Mouse (Mus musculus) embryonic facial prominence, embryonic 14.5 days (tissue): ENCODE measurements at regions not wholly inside any gene's neighbourhood (a gene's known extent, or its start where the extent isn't known, plus 50 kb on each side); places are given as distances from the start of the nearest gene placed in this dataset.

Source experiments
- ATAC-seq: fragments of 200-750 bp; cut with Nextera tagmentation; 2 replicates; pipeline ENCODE4 v1.8.0; 2017; ENCODE audit warnings: low read depth, moderate number of reproducible peaks, moderate TSS enrichment
- DNase-seq: peaks from one replicate; pipeline ENCODE4 v3.0.0-alpha.2; 2015; ENCODE audit warnings: low spot score
- H3K27ac ChIP-seq: fragments of 300-500 bp; sonication (generic); replicated peaks from 2 replicates; pipeline ENCODE4 v1.5.1; 2014; ENCODE audit warnings: low read depth, mild to moderate bottlenecking, low read length, moderate library complexity
- H3K27me3 ChIP-seq: fragments of 300-500 bp; sonication (generic); replicated peaks from 2 replicates; pipeline ENCODE4 v1.6.1; 2014; ENCODE audit warnings: low read length; ENCODE audit not compliant: control insufficient read depth, insufficient read depth
- H3K36me3 ChIP-seq: fragments of 300-500 bp; sonication (generic); 2 replicates; pipeline ENCODE4 v1.6.1; 2014; ENCODE audit warnings: low read length, mixed read lengths; ENCODE audit not compliant: control insufficient read depth, insufficient read depth
- H3K4me1 ChIP-seq: fragments of 300-500 bp; sonication (generic); 2 replicates; pipeline ENCODE4 v1.6.1; 2014; ENCODE audit warnings: antibody characterized with exemption, low read length; ENCODE audit not compliant: control insufficient read depth, insufficient read depth
- H3K4me2 ChIP-seq: fragments of 300-500 bp; sonication (generic); 2 replicates; pipeline ENCODE4 v1.6.1; 2014; ENCODE audit warnings: low read depth, mild to moderate bottlenecking, low read length, moderate library complexity, mixed read lengths
- H3K4me3 ChIP-seq: fragments of 300-500 bp; sonication (generic); 2 replicates; pipeline ENCODE4 v1.5.1; 2014; ENCODE audit warnings: low read depth, mild to moderate bottlenecking, low read length
- H3K9ac ChIP-seq: fragments of 300-500 bp; sonication (generic); 2 replicates; pipeline ENCODE4 v1.6.1; 2014; ENCODE audit warnings: low read depth, mild to moderate bottlenecking, low read length, moderate library complexity, mixed read lengths
- H3K9me3 ChIP-seq: fragments of 300-500 bp; sonication (generic); 2 replicates; pipeline ENCODE4 v1.6.1; 2016; ENCODE audit warnings: low read length; ENCODE audit not compliant: control insufficient read depth
- WGBS: fragments of 180-500 bp; shearing (Covaris S2); extraction: QIAGEN DNeasy Blood & Tissue Kit; methylation state at CpG from one replicate; pipeline ENCODE4 v1.1.7; 2014; 5-methylcytosine and 5-hydroxymethylcytosine counted together

GRCm38 (mm10) chr2:47263690-47264089, 1550.2 kb upstream of the Acvr2a start:
- Histone ChIP-seq H3K27me3 (no peaks in the 10 kb centered on the region), H3K4me3 (no peak overlapping the region), H3K4me1 (no peaks in the 10 kb centered on the region), H3K9me3 (no peaks in the 10 kb centered on the region), H3K9ac (no peak overlapping the region), H3K36me3 (no peaks in the 10 kb centered on the region), H3K4me2 (no peak overlapping the region), H3K27ac (no peak overlapping the region)
- no peak for ATAC-seq
- DNase-seq: no peak

DNA sequence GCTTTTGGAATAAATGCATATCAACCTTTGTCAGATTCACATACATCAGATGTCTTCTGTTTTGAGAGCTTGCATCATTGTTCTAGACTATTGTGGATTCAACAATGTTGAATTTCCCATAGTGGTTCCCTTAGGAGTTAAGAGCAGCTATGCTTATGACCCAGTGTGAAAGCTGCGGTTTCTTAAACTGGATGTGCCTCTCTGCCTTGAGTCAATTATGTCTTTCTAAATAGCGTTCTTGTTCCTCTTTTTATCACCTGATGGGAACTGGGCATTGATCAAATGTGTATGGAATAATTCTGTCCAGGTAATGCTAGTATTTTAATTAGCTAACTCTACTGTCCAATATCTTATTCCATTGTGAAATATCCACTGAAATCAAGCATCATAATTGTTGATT, 1548.0 kb upstream of the Acvr2a start:
- Histone ChIP-seq H3K4me2 (no peak overlapping the region), H3K27ac (no peak overlapping the region), H3K9ac (no peak overlapping the region), H3K36me3 (no peaks in the 10 kb centered on the region), H3K27me3 (no peaks in the 10 kb centered on the region), H3K9me3 (no peaks in the 10 kb centered on the region), H3K4me3 (no peak overlapping the region), H3K4me1 (no peaks in the 10 kb centered on the region)
- DNase-seq (no peak), ATAC-seq (no peak)
- 78% methylated on average over 2 of the region's 2 CpGs for WGBS

DNA sequence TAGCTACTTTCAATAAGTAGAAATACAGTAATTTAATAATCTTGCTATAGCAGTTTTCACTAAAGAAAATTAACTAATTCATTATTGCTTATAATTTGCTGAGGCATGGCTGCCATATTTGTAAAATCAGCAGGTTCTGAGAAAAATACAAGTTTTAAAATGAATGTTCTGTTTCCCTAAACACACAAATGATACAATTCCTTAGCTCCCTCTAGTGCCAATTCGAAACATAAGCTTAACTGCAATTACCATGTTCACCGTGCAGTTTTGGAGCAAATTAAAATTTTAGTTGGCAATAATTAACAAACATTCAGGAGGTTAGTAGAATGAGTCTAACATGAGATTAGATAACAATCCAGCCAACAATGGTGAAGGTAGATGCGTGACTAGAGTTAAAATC, 1518.4 kb upstream of the Acvr2a start:
- Histone ChIP-seq H3K4me1 (no peaks in the 10 kb centered on the region), H3K27ac (no peak overlapping the region), H3K4me3 (no peak overlapping the region), H3K4me2 (no peak overlapping the region), H3K27me3 (no peaks in the 10 kb centered on the region), H3K9me3 (no peaks in the 10 kb centered on the region), H3K36me3 (no peaks in the 10 kb centered on the region), H3K9ac (no peak overlapping the region)
- 33% methylated on average over 3 of the region's 3 CpGs for WGBS
- DNase-seq (peak; percentile 58), ATAC-seq (no peak)

- no peaks in the 10 kb centered on the region for H3K36me3 ChIP-seq
- H3K9ac ChIP-seq: no peak overlapping the region
- DNase-seq (no peak), ATAC-seq (no peak)
- no peaks in the 10 kb centered on the region for H3K27me3 ChIP-seq
- H3K4me3 ChIP-seq: no peak overlapping the region
- no peak overlapping the region for H3K27ac ChIP-seq
- no peaks in the 10 kb centered on the region for H3K9me3 ChIP-seq
- H3K4me1 ChIP-seq: no peaks in the 10 kb centered on the region
- WGBS: 84% methylated on average over 6 of the region's 6 CpGs
- no peak overlapping the region for H3K4me2 ChIP-seq
Measured at GRCm38 (mm10) chr2:47302056-47302455, 1511.9 kb upstream of the Acvr2a start.

- 55% methylated on average over 1 of the region's 1 CpGs for WGBS
Measured at GRCm38 (mm10) chr2:47330574-47330973, 1483.3 kb upstream of the Acvr2a start.

DNA sequence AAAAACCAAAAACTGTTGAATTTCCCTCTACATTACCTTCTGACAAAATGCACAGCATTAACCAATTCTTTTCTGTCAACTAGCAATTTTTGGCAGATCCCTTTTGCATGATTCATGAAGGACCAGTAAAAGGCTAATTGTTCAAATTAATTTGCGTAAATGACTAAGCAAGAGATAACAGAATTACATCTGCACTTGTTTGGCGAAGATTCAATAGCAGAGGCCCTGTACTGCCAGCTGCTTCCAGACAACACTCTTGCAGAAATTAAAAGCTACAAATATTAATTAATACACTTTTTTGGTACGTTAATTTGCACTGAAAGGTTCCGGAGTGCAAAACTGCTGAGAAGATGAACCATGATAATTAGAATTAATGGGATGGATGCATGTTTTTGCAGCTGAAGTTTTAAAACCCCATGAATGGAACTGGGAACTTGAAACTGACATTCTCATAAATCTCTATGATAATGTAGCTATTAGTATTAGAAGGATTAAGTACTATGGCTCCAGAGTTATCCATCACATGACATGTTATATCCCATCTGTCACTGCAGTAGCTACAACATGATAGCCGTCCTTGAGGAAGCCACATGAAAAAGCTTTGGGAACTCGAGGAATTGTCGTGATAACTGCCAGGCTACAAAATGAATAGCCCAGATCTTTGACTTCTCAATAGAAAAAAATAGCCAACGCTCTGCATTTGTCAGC, 1479.3 kb upstream of the Acvr2a start:
- Histone ChIP-seq H3K9me3 (no peaks in the 10 kb centered on the region), H3K4me1 (no peaks in the 10 kb centered on the region), H3K27ac (no peak overlapping the region), H3K4me2 (no peak overlapping the region), H3K36me3 (no peaks in the 10 kb centered on the region), H3K9ac (no peak overlapping the region), H3K4me3 (no peak overlapping the region), H3K27me3 (no peaks in the 10 kb centered on the region)
- DNase-seq (no peak), ATAC-seq (no peak)
- WGBS: 72% methylated on average over 8 of the region's 8 CpGs

More at GRCm38 (mm10) chr2:47330574-47330973, 1483.3 kb upstream of the Acvr2a start:
- H3K27ac ChIP-seq: no peak overlapping the region
- ATAC-seq (no peak), DNase-seq (no peak)
- no peaks in the 10 kb centered on the region for H3K27me3 ChIP-seq
- no peaks in the 10 kb centered on the region for H3K9me3 ChIP-seq
- no peak overlapping the region for H3K4me3 ChIP-seq
- no peaks in the 10 kb centered on the region for H3K36me3 ChIP-seq
- no peaks in the 10 kb centered on the region for H3K4me1 ChIP-seq
- no peak overlapping the region for H3K9ac ChIP-seq
- H3K4me2 ChIP-seq: no peak overlapping the region

DNA sequence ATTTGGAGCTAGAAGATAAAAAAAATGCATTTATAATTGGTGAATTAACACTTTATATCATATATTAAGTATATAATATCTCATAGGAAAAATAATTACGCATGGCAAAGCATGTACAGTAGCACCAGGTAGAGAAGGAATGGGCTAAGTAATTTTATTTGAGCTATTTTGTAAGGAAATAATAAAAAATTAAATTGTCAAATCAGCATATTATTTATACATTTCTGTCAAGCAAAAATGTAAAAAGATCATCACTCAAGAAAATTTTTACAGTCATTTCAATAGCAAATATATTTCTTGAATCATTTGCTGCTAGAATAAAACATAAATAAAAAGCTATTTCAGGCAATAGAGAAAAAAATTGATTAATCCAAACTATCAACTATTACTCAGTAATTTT, 1450.4 kb upstream of the Acvr2a start:
- H3K4me3 ChIP-seq: no peak overlapping the region
- no peaks in the 10 kb centered on the region for H3K36me3 ChIP-seq
- no peaks in the 10 kb centered on the region for H3K4me1 ChIP-seq
- H3K27me3 ChIP-seq: no peaks in the 10 kb centered on the region
- H3K9ac ChIP-seq: no peak overlapping the region
- H3K27ac ChIP-seq: no peak overlapping the region
- no peak overlapping the region for H3K4me2 ChIP-seq
- ATAC-seq (no peak), DNase-seq (no peak)
- H3K9me3 ChIP-seq: no peaks in the 10 kb centered on the region
- WGBS: 84% methylated on average over 1 of the region's 1 CpGs

DNA sequence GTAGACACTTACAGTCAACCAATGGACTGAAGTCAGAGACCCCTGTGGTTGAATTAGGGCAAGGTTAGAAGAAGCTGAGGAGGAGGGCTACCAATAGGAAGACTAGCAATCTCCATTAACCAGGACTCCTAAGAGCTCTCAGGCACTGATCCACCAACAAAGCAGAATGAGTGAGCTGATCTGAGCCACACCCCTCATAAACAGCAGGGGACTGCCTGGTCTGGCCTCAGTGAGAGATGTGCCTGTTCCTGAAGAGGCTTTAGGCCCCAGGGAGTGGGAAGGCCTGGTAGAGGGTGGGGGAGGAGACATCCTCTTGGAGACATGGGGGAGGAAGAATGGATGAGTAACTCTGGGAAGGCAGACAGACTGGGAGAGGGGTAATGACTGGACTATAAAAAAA, 1445.6 kb upstream of the Acvr2a start:
- Histone ChIP-seq H3K4me3 (no peak overlapping the region), H3K27me3 (no peaks in the 10 kb centered on the region), H3K36me3 (no peaks in the 10 kb centered on the region), H3K9me3 (no peaks in the 10 kb centered on the region), H3K9ac (no peak overlapping the region), H3K4me1 (no peaks in the 10 kb centered on the region), H3K27ac (no peak overlapping the region), H3K4me2 (no peak overlapping the region)
- no peak for ATAC-seq
- DNase-seq: no peak
